Mouse (Mus musculus) megakaryocyte progenitor cell, adult 5-6 weeks (primary cell): Measurements from ENCODE around the gene Slc35f6. TPM values are rescaled to one million over a fixed set of nuclear protein-coding genes. Genes with fewer than 3 reads are reported as not detected.
"Not testable (repeated sequence)": the region's sequence is repeated elsewhere in the genome, so short reads cannot be mapped to it uniquely, and the experiment has no call there.

Experiments
- ATAC-seq: replicated peaks from 2 replicates; pipeline ENCODE4 v1.8.0; 2016; ENCODE audit warnings: mild to moderate bottlenecking, moderate TSS enrichment, inconsistent platforms; ENCODE audit not compliant: poor library complexity
- total RNA-seq, 2 experiments: library from RNA; stranded (forward) in 1 of 2; stranded (reverse) in 1 of 2; fragments of 157-497, 149-512 nt in 1 of 2; fragments of 200-1000 nt in 1 of 2; gene quantifications; 2 replicates each; pipeline versions ENCODE4 v1.2.3 to v1.2.4; 2015 to 2017

Slc35f6 gene
- total RNA-seq, 2 experiments from 2014 or later, result 6.2 to 7.0 TPM

DNA sequence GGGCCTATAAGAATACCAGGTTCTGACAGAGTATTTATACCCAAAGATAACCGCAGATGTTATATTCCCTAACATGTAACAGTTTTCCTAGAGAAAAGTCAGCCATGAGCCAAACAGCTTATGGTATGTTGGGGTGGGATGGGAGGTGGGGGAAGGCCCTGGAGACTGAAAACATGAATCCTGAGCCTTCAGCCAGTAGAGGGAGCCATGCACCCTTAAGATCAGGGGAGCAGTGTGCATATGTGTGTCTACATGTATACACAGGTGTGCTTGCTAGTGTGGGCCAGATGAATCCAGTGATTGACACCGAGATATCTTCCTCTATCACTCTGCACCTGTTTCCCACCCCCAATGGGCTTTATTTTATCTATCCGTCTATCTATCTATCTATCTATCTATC lies 39.0 kb downstream of the Slc35f6 start:
- ATAC-seq, result 0 out of 2 replicates have a peak, but pooled peaks have one; percentile 48

GRCm38 (mm10) chr5:30700361-30701000 lies 52.7 kb downstream of the Slc35f6 start:
- ATAC-seq, result peak; percentile 39; the same call in 1 of the 2 replicates

GRCm38 (mm10) chr5:30701373-30701772 lies 53.6 kb downstream of the Slc35f6 start:
- not testable (repeated sequence) for ATAC-seq

DNA sequence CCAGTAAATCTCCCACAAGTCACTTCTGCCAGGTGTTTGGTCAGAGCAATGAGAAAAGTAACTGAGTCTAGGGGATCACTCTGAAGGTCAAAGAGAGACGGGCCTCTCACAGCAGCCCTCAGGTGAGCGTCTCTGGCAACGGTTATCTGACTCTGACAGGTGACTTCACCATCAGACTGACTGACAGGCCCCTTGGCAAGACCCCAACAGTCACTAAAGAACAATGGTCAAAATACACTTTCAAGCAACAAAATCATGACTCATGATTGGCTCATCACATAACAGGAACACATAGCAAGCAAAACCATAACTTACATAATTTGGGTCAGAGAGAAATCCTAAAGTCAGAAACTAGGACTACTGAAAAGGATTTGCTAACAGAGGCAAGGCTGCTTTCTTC lies 54.1 kb downstream of the Slc35f6 start:
- ATAC-seq, result no peak

Other genes with a start within 250 kb of the Slc35f6 start
- gene Otof, start 186.0 kb upstream of the Slc35f6 start, total RNA-seq (2015), result not detected in 2 replicates
- 0.08 TPM in 1 of 2 replicates, not detected in the other for gene Otof, start 186.0 kb upstream of the Slc35f6 start, total RNA-seq (2017)
- not detected in 2 replicates for gene 1700001C02Rik, start 181.9 kb upstream of the Slc35f6 start, total RNA-seq (2015)
- gene 1700001C02Rik, start 181.9 kb upstream of the Slc35f6 start, total RNA-seq (2017), result not detected in 2 replicates
- not detected in 2 replicates for gene Cib4, start 102.1 kb upstream of the Slc35f6 start, total RNA-seq (2015)
- not detected in 2 replicates for gene Cib4, start 102.1 kb upstream of the Slc35f6 start, total RNA-seq (2017)
- not detected in 2 replicates for gene Kcnk3, start 59.8 kb upstream of the Slc35f6 start, total RNA-seq (2015)
- not detected in 2 replicates for gene Kcnk3, start 59.8 kb upstream of the Slc35f6 start, total RNA-seq (2017)
- 152 and 180 TPM in 2 replicates for gene Cenpa, start 18.8 kb downstream of the Slc35f6 start, total RNA-seq (2015)
- 80.7 and 103 TPM in 2 replicates for gene Cenpa, start 18.8 kb downstream of the Slc35f6 start, total RNA-seq (2017)
- not detected in 2 replicates for gene Dpysl5, start 63.6 kb downstream of the Slc35f6 start, total RNA-seq (2015)
- gene Dpysl5, start 63.6 kb downstream of the Slc35f6 start, total RNA-seq (2017), result not detected in 2 replicates
- 0.27 TPM in 1 of 2 replicates, not detected in the other for gene Mapre3, start 166.7 kb downstream of the Slc35f6 start, total RNA-seq (2015)
- gene Mapre3, start 166.7 kb downstream of the Slc35f6 start, total RNA-seq (2017), result not detected in 2 replicates
- gene Tmem214, start 220.1 kb downstream of the Slc35f6 start, total RNA-seq (2015), result 18.2 and 23.9 TPM in 2 replicates
- 20.9 and 38.4 TPM in 2 replicates for gene Tmem214, start 220.1 kb downstream of the Slc35f6 start, total RNA-seq (2017)
- gene Agbl5, start 240.8 kb downstream of the Slc35f6 start, total RNA-seq (2015), result 12.4 and 13.8 TPM in 2 replicates
- gene Agbl5, start 240.8 kb downstream of the Slc35f6 start, total RNA-seq (2017), result 7.7 and 8.4 TPM in 2 replicates